8 mouse cellular contexts compared by ENCODE assay signal in the genomic region with DNA sequence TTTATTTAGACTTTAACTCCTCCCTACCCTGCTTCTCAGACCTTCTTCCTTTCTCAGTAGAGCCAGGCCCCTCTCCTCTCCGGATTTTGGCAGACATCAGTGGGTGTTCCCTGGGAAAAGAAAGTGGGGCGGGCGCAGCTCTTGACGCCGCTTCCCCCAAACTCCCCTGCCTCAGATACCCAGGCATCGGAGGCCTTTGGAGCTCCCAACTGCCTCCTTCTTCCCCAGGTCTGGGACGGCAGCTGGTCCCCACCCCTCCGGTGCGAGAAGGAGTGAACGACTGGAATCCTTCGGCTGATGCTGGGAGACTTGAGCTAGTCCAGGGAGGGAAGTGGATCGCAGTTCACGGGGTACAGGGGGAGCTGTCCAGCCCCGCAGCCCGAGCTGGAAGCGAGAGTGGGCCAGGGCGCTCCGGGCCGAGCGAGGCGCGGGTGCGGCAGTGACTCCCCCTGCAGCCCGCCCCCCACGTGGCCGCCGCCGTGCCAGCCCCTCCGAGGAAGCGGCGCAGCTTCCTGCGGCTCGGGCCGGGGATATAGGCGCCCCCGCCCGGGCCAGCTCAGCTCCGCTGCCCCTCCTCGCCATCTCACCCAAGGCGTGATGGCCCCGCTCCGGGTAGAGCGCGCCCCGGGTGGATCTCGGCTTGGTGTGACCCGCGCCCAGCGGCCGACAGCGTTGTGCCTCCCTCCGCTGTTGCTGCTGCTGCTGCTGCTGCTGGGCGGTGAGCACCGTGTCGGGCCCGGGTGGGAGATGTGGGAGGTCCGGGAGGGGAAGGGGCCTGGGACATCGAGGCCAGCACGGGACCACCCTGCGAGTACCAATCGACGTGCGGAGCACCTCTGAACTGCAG. TPM values are rescaled to one million over a fixed set of nuclear protein-coding genes. Genes with fewer than 3 reads are reported as not detected.
DNase-seq lines count a peak whose midpoint lies in the region; ATAC-seq and TF ChIP-seq lines count a peak whose summit lies in the region.

TSS of gene Ramp2 (plus strand) at position 174 of the 847 bp plus-strand sequence.

- peaks cover 23% of the 10 kb centered on the region for H3K27me3 ChIP-seq in hindbrain, embryonic 16.5 days (replicated peaks; ENCODE audit: control insufficient read depth, insufficient read depth, low read length)
- H3K27me3 ChIP-seq in limb, embryonic 11.5 days (ENCODE audit: control insufficient read depth, insufficient read depth, low read length), result 0 out of 2 replicates have a peak, but pooled peaks cover 5% of the 10 kb centered on the region
- peaks cover 11% of the 10 kb centered on the region for H3K27me3 ChIP-seq in midbrain, embryonic 11.5 days (ENCODE audit: control insufficient read depth, insufficient read depth, low read length)

- DNase-seq in kidney, adult 18-20 months, result peak; percentile 68
- no peak for DNase-seq in kidney, adult 11 months
- peak; percentile 78 for DNase-seq in gastrocnemius, postnatal 25 days
- DNase-seq in limb, embryonic 11.5 days (ENCODE audit: low spot score), result peak; percentile 66
- DNase-seq in midbrain, embryonic 11.5 days (ENCODE audit: low spot score, missing footprints), result peak; percentile 96
- DNase-seq in testis, postnatal 14 days (ENCODE audit: low spot score), result peak; percentile 56

- H3K27ac ChIP-seq in bone marrow, adult 2 months (ENCODE audit: control insufficient read depth, insufficient read depth, low read depth, low read length, poor library complexity), result no peak within 1 kb of the TSS; the same call in 1 of the 2 replicates
- H3K27ac ChIP-seq in hindbrain, embryonic 16.5 days (ENCODE audit: low read depth, low read length), result peak within 1 kb of the TSS; percentile 61; the same call in 1 of the 2 replicates
- H3K27ac ChIP-seq in limb, embryonic 11.5 days (replicated peaks; ENCODE audit: low read depth, low read length), result peak within 1 kb of the TSS; percentile 71; the same call in 1 of the 2 replicates
- no peak within 1 kb of the TSS for H3K27ac ChIP-seq in midbrain, embryonic 11.5 days (ENCODE audit: low read depth, low read length)

- H3K36me3 ChIP-seq in hindbrain, embryonic 16.5 days (ENCODE audit: control insufficient read depth, insufficient read depth, low read length), result no peaks in the 10 kb centered on the region
- H3K36me3 ChIP-seq in limb, embryonic 11.5 days (ENCODE audit: control insufficient read depth, insufficient read depth, low read length), result no peaks in the 10 kb centered on the region
- H3K36me3 ChIP-seq in midbrain, embryonic 11.5 days (ENCODE audit: control insufficient read depth, insufficient read depth, low read length), result no peaks in the 10 kb centered on the region

- H3K4me3 ChIP-seq in bone marrow, adult 2 months (replicated peaks; ENCODE audit: control insufficient read depth, low read depth, low read length), result peak within 1 kb of the TSS; percentile 34
- H3K4me3 ChIP-seq in hindbrain, embryonic 16.5 days (ENCODE audit: low read length), result peak within 1 kb of the TSS; percentile 71
- peak within 1 kb of the TSS; percentile 54 for H3K4me3 ChIP-seq in limb, embryonic 11.5 days (ENCODE audit: low read depth, low read length)
- H3K4me3 ChIP-seq in midbrain, embryonic 11.5 days (ENCODE audit: low read depth, low read length), result peak within 1 kb of the TSS; percentile 57

- TF ChIP-seq POLR2A in bone marrow, adult 2 months (IDR thresholded peaks at IDR 0.05; ENCODE audit: borderline replicate concordance, control insufficient read depth, low read depth, low read length), result no peak

- no peak for TF ChIP-seq CTCF in bone marrow, adult 2 months (IDR thresholded peaks at IDR 0.05; ENCODE audit: control insufficient read depth, insufficient read depth, low read length)

- 6% methylated on average over 62 of the region's 63 CpGs for WGBS in bone marrow, adult 2 months
- WGBS in hindbrain, embryonic 16.5 days, result under 1% methylated on average over 46 of the region's 63 CpGs
- under 1% methylated on average over 61 of the region's 63 CpGs for WGBS in limb, embryonic 11.5 days
- WGBS in midbrain, embryonic 11.5 days, result under 1% methylated on average over 51 of the region's 63 CpGs

- peak; percentile 86 for ATAC-seq in hindbrain, embryonic 16.5 days
- ATAC-seq in limb, embryonic 11.5 days (ENCODE audit: insufficient number of reproducible peaks, low FRiP score, low TSS enrichment, low read depth), result peak; percentile 54; the same call in 1 of the 2 replicates
- peak; percentile 82 for ATAC-seq in midbrain, embryonic 11.5 days (ENCODE audit: low FRiP score)

- H3K4me2 ChIP-seq in hindbrain, embryonic 16.5 days (ENCODE audit: low read length), result peak within 1 kb of the TSS; percentile 98
- H3K4me2 ChIP-seq in limb, embryonic 11.5 days (ENCODE audit: low read depth, severe bottlenecking), result peak within 1 kb of the TSS; percentile 96
- peak within 1 kb of the TSS; percentile 97 for H3K4me2 ChIP-seq in midbrain, embryonic 11.5 days

- H3K9me3 ChIP-seq in hindbrain, embryonic 16.5 days (ENCODE audit: control insufficient read depth, low read length), result no peaks in the 10 kb centered on the region
- no peaks in the 10 kb centered on the region for H3K9me3 ChIP-seq in limb, embryonic 11.5 days (ENCODE audit: control insufficient read depth, low read length)
- H3K9me3 ChIP-seq in midbrain, embryonic 11.5 days (ENCODE audit: control insufficient read depth, low read length), result no peaks in the 10 kb centered on the region

- peak within 1 kb of the TSS; percentile 88 for H3K9ac ChIP-seq in hindbrain, embryonic 16.5 days (ENCODE audit: low read depth, low read length)
- peak within 1 kb of the TSS; percentile 70 for H3K9ac ChIP-seq in limb, embryonic 11.5 days (ENCODE audit: low read length)
- H3K9ac ChIP-seq in midbrain, embryonic 11.5 days (ENCODE audit: low read length), result peak within 1 kb of the TSS; percentile 80

- no peaks in the 10 kb centered on the region for H3K4me1 ChIP-seq in bone marrow, adult 2 months (ENCODE audit: control insufficient read depth, insufficient read depth, low read length)
- H3K4me1 ChIP-seq in hindbrain, embryonic 16.5 days (ENCODE audit: control insufficient read depth, insufficient read depth, low read depth, low read length), result peaks cover 7% of the 10 kb centered on the region
- H3K4me1 ChIP-seq in limb, embryonic 11.5 days (ENCODE audit: control insufficient read depth, insufficient read depth, low read length), result peaks cover 25% of the 10 kb centered on the region
- H3K4me1 ChIP-seq in midbrain, embryonic 11.5 days (ENCODE audit: control insufficient read depth, insufficient read depth, low read length), result peaks cover 16% of the 10 kb centered on the region

RNA-seq across cellular contexts. Expression of gene Ramp2, which starts in this region (rescaled TPM):
- 4.6 and 4.8 TPM in 2 replicates for polyA plus RNA-seq in bone marrow, adult 2 months (2011; ENCODE audit: insufficient read depth, insufficient read length, low replicate concordance, missing spikeins)
- total RNA-seq in gastrocnemius, postnatal 25 days (2021), result 10 to 100 TPM; 31.8 to 51.8 TPM
- polyA plus RNA-seq in hindbrain, embryonic 16.5 days (2015; fragmentation: Nextera tagmentation; extraction: Ambion mirVana), result 100 and 108 TPM in 2 replicates
- 60.4 and 67.2 TPM in 2 replicates for polyA plus RNA-seq in limb, embryonic 11.5 days (2014; fragmentation: Nextera tagmentation; extraction: Ambion mirVana)
- polyA plus RNA-seq in midbrain, embryonic 11.5 days (2014; fragmentation: Nextera tagmentation; extraction: Ambion mirVana), result 65.6 and 73.4 TPM in 2 replicates

Comparison
In these comparisons a context has a peak if more than half of its experiments do, and no peak if none do; other contexts are left out.
1. RNA of gene Ramp2 (polyA plus RNA-seq): 100 to 108 TPM in hindbrain, embryonic 16.5 days, 65.6 to 73.4 TPM in midbrain, embryonic 11.5 days and 60.4 to 67.2 TPM in limb, embryonic 11.5 days; 4.6 to 4.8 TPM in bone marrow, adult 2 months; every median in the first group is over 10 times any median in the second.
2. H3K27ac ChIP-seq: peak in hindbrain, embryonic 16.5 days (single experiment) and limb, embryonic 11.5 days (single experiment); none in bone marrow, adult 2 months (single experiment) and midbrain, embryonic 11.5 days (single experiment).
3. Peak in every context shown above with its lines, with median percentiles within 50 percentile points of each other: H3K4me3 ChIP-seq, ATAC-seq, H3K4me2 ChIP-seq and H3K9ac ChIP-seq.